Mouse (Mus musculus): ENCODE measurements at regions not wholly inside any gene's neighbourhood (a gene's known extent, or its start where the extent isn't known, plus 50 kb on each side); places are given as distances from the start of the nearest gene placed in this dataset.

DNA sequence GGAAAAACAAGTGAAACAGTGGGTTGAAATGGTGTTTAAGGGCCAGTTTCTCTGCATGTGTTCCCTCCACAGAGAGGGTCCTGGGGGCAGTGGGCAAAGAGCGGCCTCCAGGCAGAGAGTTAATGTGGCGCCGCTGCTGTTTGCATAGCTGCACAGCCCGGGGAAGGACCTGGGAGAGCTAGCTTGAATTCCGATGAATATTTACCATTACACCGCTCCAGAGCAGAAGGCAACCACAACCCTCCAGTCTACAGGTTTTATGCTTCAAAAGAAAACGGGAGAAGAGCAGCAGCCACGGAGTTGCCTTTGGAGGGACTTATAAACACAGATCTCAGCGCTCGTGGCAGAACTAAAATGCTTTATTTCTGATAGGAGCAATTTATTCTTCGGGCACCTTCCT is 94.2 kb upstream of the Pmfbp1 start:
- WGBS = 37% methylated on average over 11 of the region's 11 CpGs

DNA sequence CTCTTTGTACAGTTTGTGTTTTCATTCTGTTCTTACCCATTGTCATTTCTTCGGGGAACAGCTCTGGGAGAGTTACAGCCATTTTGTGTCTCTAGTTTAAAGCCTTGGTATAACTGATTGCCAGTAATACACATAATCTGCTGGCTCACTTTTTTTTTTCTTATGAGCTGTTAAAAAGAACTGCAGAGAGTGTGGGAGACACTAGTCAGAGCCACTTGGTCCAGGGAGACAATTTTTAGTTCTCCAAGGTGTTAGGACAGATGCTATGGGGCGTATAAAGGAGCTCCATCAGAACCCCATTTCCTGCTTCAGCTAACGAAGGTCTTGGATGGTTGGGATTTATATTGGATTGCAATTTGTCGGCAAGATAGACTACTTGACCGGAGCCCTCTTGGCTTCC is 93.6 kb upstream of the Pmfbp1 start:
- Histone ChIP-seq H3K27ac (ENCODE audit: low read depth, low read length) (no peak overlapping the region), H3K4me3 (ENCODE audit: low read depth, low read length) (no peak overlapping the region), H3K27me3 (replicated peaks; ENCODE audit: control insufficient read depth, insufficient read depth, low read length) (no peaks in the 10 kb centered on the region), H3K4me1 (replicated peaks; ENCODE audit: control insufficient read depth, insufficient read depth, low read length) (no peaks in the 10 kb centered on the region), H3K36me3 (ENCODE audit: control insufficient read depth, insufficient read depth) (no peaks in the 10 kb centered on the region), H3K9me3 (ENCODE audit: control insufficient read depth) (no peaks in the 10 kb centered on the region), H3K4me2 (replicated peaks; ENCODE audit: low read depth) (no peak overlapping the region), H3K9ac (ENCODE audit: low read depth, low read length) (no peak overlapping the region)
- WGBS = 92% methylated on average over 5 of the region's 5 CpGs
- no peak for TF ChIP-seq CTCF (IDR thresholded peaks at IDR 0.05; ENCODE audit: low read depth)
- ATAC-seq = no peak

More for the DNA sequence above, 94.2 kb upstream of the Pmfbp1 start:
- H3K36me3 ChIP-seq (ENCODE audit: control insufficient read depth, insufficient read depth) = no peaks in the 10 kb centered on the region
- H3K9ac ChIP-seq (ENCODE audit: low read depth, low read length) = no peak overlapping the region
- H3K4me2 ChIP-seq (replicated peaks; ENCODE audit: low read depth) = no peak overlapping the region
- H3K4me3 ChIP-seq (ENCODE audit: low read depth, low read length) = no peak overlapping the region
- H3K9me3 ChIP-seq (ENCODE audit: control insufficient read depth) = no peaks in the 10 kb centered on the region
- ATAC-seq = no peak
- H3K4me1 ChIP-seq (replicated peaks; ENCODE audit: control insufficient read depth, insufficient read depth, low read length) = no peaks in the 10 kb centered on the region
- H3K27ac ChIP-seq (ENCODE audit: low read depth, low read length) = no peak overlapping the region
- no peak for TF ChIP-seq CTCF (IDR thresholded peaks at IDR 0.05; ENCODE audit: low read depth)
- H3K27me3 ChIP-seq (replicated peaks; ENCODE audit: control insufficient read depth, insufficient read depth, low read length) = no peaks in the 10 kb centered on the region

DNA sequence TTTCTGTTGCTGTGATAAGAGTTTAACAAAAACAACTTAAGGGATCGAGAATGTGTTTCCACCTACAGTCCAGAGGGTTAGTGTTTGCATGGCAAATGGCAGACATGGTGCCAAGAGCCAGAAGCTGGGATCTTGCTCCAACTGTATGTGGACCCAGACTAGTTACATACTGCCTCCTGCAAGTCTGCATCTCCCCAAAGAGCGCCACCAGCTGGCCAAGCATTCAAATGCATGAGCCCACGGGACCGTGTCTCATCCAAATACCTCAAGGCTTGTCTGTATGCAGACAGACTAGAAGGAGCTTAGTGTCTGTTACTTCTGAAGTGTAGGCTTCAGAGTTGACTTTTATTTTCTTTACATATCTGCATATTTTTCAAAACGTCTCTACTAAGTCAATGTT is 85.9 kb upstream of the Pmfbp1 start:
- H3K4me1 ChIP-seq (replicated peaks; ENCODE audit: control insufficient read depth, insufficient read depth, low read length) = no peaks in the 10 kb centered on the region
- H3K9ac ChIP-seq (ENCODE audit: low read depth, low read length) = no peak overlapping the region
- no peaks in the 10 kb centered on the region for H3K27me3 ChIP-seq (replicated peaks; ENCODE audit: control insufficient read depth, insufficient read depth, low read length)
- no peaks in the 10 kb centered on the region for H3K36me3 ChIP-seq (ENCODE audit: control insufficient read depth, insufficient read depth)
- no peak overlapping the region for H3K4me3 ChIP-seq (ENCODE audit: low read depth, low read length)
- no peak overlapping the region for H3K27ac ChIP-seq (ENCODE audit: low read depth, low read length)
- no peak for ATAC-seq
- H3K9me3 ChIP-seq (ENCODE audit: control insufficient read depth) = no peaks in the 10 kb centered on the region
- peak; percentile 52 for TF ChIP-seq CTCF (IDR thresholded peaks at IDR 0.05; ENCODE audit: low read depth)
- H3K4me2 ChIP-seq (replicated peaks; ENCODE audit: low read depth) = no peak overlapping the region
- 63% methylated on average over 5 of the region's 5 CpGs for WGBS

DNA sequence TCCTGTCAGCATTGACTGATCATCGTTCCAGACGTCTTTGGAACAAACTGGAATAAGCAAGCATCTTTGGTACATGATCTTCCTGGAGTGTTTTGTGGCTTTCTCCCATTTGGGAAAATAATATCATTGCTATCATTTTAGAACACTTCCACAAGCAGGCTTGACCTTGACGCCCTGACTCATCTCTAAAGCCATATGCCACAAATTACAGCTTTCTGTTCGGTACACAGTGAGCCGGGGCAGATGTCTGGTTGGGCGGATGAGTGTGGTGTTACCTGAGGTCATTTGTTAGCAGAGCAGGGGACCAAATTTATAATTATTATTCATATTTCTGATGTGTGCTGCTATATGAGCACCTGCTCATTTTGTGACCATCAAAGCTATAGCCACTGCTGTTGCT is 83.3 kb upstream of the Pmfbp1 start:
- 78% methylated on average over 6 of the region's 6 CpGs for WGBS
- Histone ChIP-seq H3K4me1 (replicated peaks; ENCODE audit: control insufficient read depth, insufficient read depth, low read length) (no peaks in the 10 kb centered on the region), H3K9ac (ENCODE audit: low read depth, low read length) (no peak overlapping the region), H3K27ac (ENCODE audit: low read depth, low read length) (no peak overlapping the region), H3K4me3 (ENCODE audit: low read depth, low read length) (no peak overlapping the region), H3K36me3 (ENCODE audit: control insufficient read depth, insufficient read depth) (no peaks in the 10 kb centered on the region), H3K27me3 (replicated peaks; ENCODE audit: control insufficient read depth, insufficient read depth, low read length) (no peaks in the 10 kb centered on the region), H3K9me3 (ENCODE audit: control insufficient read depth) (no peaks in the 10 kb centered on the region), H3K4me2 (replicated peaks; ENCODE audit: low read depth) (no peak overlapping the region)
- TF ChIP-seq CTCF (IDR thresholded peaks at IDR 0.05; ENCODE audit: low read depth) = no peak
- no peak for ATAC-seq

DNA sequence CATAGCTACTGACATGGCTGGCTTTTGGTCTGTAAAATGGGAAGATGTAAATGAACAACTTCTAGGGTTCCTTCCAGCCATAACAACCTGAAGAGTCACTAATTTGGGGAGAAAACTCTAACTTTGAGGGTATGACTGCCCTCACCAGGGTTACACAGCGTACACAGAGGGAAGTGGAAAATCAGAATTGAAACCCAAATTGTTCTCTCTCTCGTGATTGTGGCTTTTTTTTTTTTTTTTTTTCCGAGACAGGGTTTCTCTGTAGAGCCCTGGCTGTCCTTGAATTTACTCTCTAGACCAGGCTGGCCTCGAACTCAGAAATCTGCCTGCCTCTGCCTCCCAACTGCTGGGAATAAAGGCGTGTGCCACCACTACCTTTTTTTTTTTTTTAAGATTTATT is 80.4 kb upstream of the Pmfbp1 start:
- no peaks in the 10 kb centered on the region for H3K9me3 ChIP-seq (ENCODE audit: control insufficient read depth)
- H3K9ac ChIP-seq (ENCODE audit: low read depth, low read length) = no peak overlapping the region
- no peaks in the 10 kb centered on the region for H3K27me3 ChIP-seq (replicated peaks; ENCODE audit: control insufficient read depth, insufficient read depth, low read length)
- no peaks in the 10 kb centered on the region for H3K4me1 ChIP-seq (replicated peaks; ENCODE audit: control insufficient read depth, insufficient read depth, low read length)
- WGBS = 80% methylated on average over 5 of the region's 5 CpGs
- no peak for ATAC-seq
- no peak overlapping the region for H3K27ac ChIP-seq (ENCODE audit: low read depth, low read length)
- H3K4me2 ChIP-seq (replicated peaks; ENCODE audit: low read depth) = no peak overlapping the region
- H3K4me3 ChIP-seq (ENCODE audit: low read depth, low read length) = no peak overlapping the region
- no peaks in the 10 kb centered on the region for H3K36me3 ChIP-seq (ENCODE audit: control insufficient read depth, insufficient read depth)
- no peak for TF ChIP-seq CTCF (IDR thresholded peaks at IDR 0.05; ENCODE audit: low read depth)

DNA sequence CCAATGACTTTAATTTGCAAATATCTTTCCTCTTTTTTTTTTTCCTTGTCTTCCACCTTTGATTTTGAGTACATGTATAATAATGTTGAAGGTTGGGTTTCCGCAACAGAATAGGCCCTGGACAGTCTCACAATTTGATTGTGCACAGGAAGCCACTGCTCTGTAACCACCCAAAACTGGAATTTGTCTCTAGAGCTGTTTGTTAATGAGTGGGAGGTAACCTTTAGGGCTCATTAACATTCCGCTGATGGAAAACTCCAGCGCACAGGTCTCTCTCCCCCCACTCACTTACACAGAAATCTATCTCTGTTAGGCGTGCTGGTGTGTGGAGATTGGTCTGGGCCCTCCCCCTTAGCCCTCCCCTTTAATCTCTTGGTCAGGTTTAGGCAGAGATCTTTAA is 78.5 kb upstream of the Pmfbp1 start:
- H3K9ac ChIP-seq (ENCODE audit: low read depth, low read length) = no peak overlapping the region
- H3K9me3 ChIP-seq (ENCODE audit: control insufficient read depth) = no peaks in the 10 kb centered on the region
- H3K4me1 ChIP-seq (replicated peaks; ENCODE audit: control insufficient read depth, insufficient read depth, low read length) = no peaks in the 10 kb centered on the region
- no peak for TF ChIP-seq CTCF (IDR thresholded peaks at IDR 0.05; ENCODE audit: low read depth)
- no peaks in the 10 kb centered on the region for H3K36me3 ChIP-seq (ENCODE audit: control insufficient read depth, insufficient read depth)
- H3K27me3 ChIP-seq (replicated peaks; ENCODE audit: control insufficient read depth, insufficient read depth, low read length) = no peaks in the 10 kb centered on the region
- no peak overlapping the region for H3K4me2 ChIP-seq (replicated peaks; ENCODE audit: low read depth)
- no peak overlapping the region for H3K27ac ChIP-seq (ENCODE audit: low read depth, low read length)
- no peak overlapping the region for H3K4me3 ChIP-seq (ENCODE audit: low read depth, low read length)
- no peak for ATAC-seq
- 79% methylated on average over 4 of the region's 4 CpGs for WGBS

DNA sequence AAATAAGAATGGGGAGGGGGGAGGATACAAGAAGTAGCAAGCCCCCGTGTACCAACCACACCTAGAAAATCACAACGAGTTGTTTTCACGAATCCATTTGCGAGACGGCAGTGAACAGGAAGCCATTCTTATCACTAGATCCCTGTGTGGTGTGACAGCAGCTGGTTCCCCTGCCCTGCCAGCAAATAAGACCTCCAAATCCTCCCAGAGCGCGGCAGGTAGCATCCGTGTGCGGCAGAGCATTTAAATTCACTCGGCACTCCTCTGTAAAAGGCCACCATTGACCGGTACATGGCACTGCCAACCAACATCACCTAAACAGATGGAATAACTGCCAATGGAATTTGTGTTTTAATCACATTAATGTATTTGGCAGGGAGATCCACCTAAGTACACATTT is 77.9 kb upstream of the Pmfbp1 start:
- TF ChIP-seq CTCF (IDR thresholded peaks at IDR 0.05; ENCODE audit: low read depth) = no peak
- H3K4me3 ChIP-seq (ENCODE audit: low read depth, low read length) = no peak overlapping the region
- no peaks in the 10 kb centered on the region for H3K4me1 ChIP-seq (replicated peaks; ENCODE audit: control insufficient read depth, insufficient read depth, low read length)
- no peak overlapping the region for H3K9ac ChIP-seq (ENCODE audit: low read depth, low read length)
- no peak overlapping the region for H3K4me2 ChIP-seq (replicated peaks; ENCODE audit: low read depth)
- no peak overlapping the region for H3K27ac ChIP-seq (ENCODE audit: low read depth, low read length)
- H3K27me3 ChIP-seq (replicated peaks; ENCODE audit: control insufficient read depth, insufficient read depth, low read length) = no peaks in the 10 kb centered on the region
- no peaks in the 10 kb centered on the region for H3K36me3 ChIP-seq (ENCODE audit: control insufficient read depth, insufficient read depth)
- H3K9me3 ChIP-seq (ENCODE audit: control insufficient read depth) = no peaks in the 10 kb centered on the region
- 79% methylated on average over 11 of the region's 11 CpGs for WGBS
- no peak for ATAC-seq

All from intestine, postnatal 0 days (tissue).